In genomic region chr1:75239591-75239990, GRCm38 (mm10) we compare ENCODE assay signal across 22 mouse cellular contexts. TPM values are rescaled to one million over a fixed set of nuclear protein-coding genes. Genes with fewer than 3 reads are reported as not detected.
DNase-seq lines count a peak whose midpoint lies in the region; ATAC-seq lines count a peak whose summit lies in the region.
"Had no signal": no experiment of that assay in that cellular context is flagged by ENCODE, and none has a peak within 500 bp of the region (broad histone marks: within the 10 kb centered on the region; RNA-seq: fewer than 3 reads in every experiment).

No protein-coding gene starts in this region.

- no peaks in the 10 kb centered on the region for H3K9me3 ChIP-seq in liver, embryonic 15.5 days (replicated peaks)
- no peaks in the 10 kb centered on the region for H3K9me3 ChIP-seq in liver, embryonic 11.5 days (ENCODE audit: control insufficient read depth, low read length)
- no peaks in the 10 kb centered on the region for H3K9me3 ChIP-seq in limb, embryonic 10.5 days (replicated peaks)
- H3K9me3 ChIP-seq: G1E; hindbrain, embryonic 10.5 days; midbrain, embryonic 10.5 days had no signal

- no peak overlapping the region for H3K4me3 ChIP-seq in liver, embryonic 15.5 days (replicated peaks)
- H3K4me3 ChIP-seq in liver, embryonic 11.5 days (ENCODE audit: low read depth, low read length), result no peak overlapping the region
- H3K4me3 ChIP-seq in limb, embryonic 10.5 days, result no peak overlapping the region
- H3K4me3 ChIP-seq: hindbrain, embryonic 10.5 days; midbrain, embryonic 10.5 days had no signal

- intact Hi-C loops in heart, postnatal 25 days (cut with DNase I), result no loop called here

- DNase-seq in heart, adult 11 months, result peak; percentile 96
- no peak for DNase-seq in heart, postnatal 25 days (ENCODE audit: low spot score)
- no peak for DNase-seq in liver, embryonic 11.5 days (ENCODE audit: low spot score)
- peak; percentile 62 to 70 for DNase-seq in cerebellum, postnatal 25 days
- DNase-seq in limb, embryonic 10.5 days (ENCODE audit: low spot score), result peak; percentile 26
- DNase-seq in adipocyte (ENCODE audit: low spot score), result no peak
- no peak for DNase-seq in kidney, postnatal 36 days
- DNase-seq: adrenal gland, postnatal 36 days; forebrain, postnatal 0 days; gastrocnemius, postnatal 25 days; layer of hippocampus, postnatal 36 days; lung, postnatal 36 days; thymus, postnatal 25 days had no signal

- peaks cover 51% of the 10 kb centered on the region for H3K4me1 ChIP-seq in liver, embryonic 15.5 days (replicated peaks)
- peaks cover 4% of the 10 kb centered on the region; the same call in 1 of the 2 replicates for H3K4me1 ChIP-seq in liver, embryonic 11.5 days (replicated peaks; ENCODE audit: control insufficient read depth, insufficient read depth, low read length)
- H3K4me1 ChIP-seq in limb, embryonic 10.5 days, result peaks cover 25% of the 10 kb centered on the region

- no peaks in the 10 kb centered on the region for H3K27me3 ChIP-seq in liver, embryonic 15.5 days
- H3K27me3 ChIP-seq in liver, embryonic 11.5 days (replicated peaks; ENCODE audit: control insufficient read depth, insufficient read depth, low read length), result no peaks in the 10 kb centered on the region
- H3K27me3 ChIP-seq in limb, embryonic 10.5 days (ENCODE audit: low read depth, poor library complexity, severe bottlenecking), result no peaks in the 10 kb centered on the region

- no peak overlapping the region for H3K9ac ChIP-seq in liver, embryonic 15.5 days
- H3K9ac ChIP-seq in liver, embryonic 11.5 days (ENCODE audit: low read depth, low read length), result no peak overlapping the region
- H3K9ac ChIP-seq: forebrain, postnatal 0 days had no signal

- ATAC-seq in liver, embryonic 15.5 days (ENCODE audit: insufficient read depth), result no peak
- ATAC-seq in liver, embryonic 11.5 days (replicated peaks; ENCODE audit: low FRiP score), result no peak
- ATAC-seq: forebrain, postnatal 0 days had no signal

- H3K27ac ChIP-seq in liver, embryonic 15.5 days (replicated peaks), result peak overlapping the region; percentile 15; the same call in 1 of the 2 replicates
- H3K27ac ChIP-seq in liver, embryonic 11.5 days (ENCODE audit: low read depth, low read length), result no peak overlapping the region
- H3K27ac ChIP-seq in limb, embryonic 10.5 days, result peak overlapping the region; percentile 9; the same call in 1 of the 2 replicates
- H3K27ac ChIP-seq: hindbrain, embryonic 10.5 days; kidney, postnatal 0 days; midbrain, embryonic 10.5 days had no signal

- WGBS in liver, embryonic 15.5 days (ENCODE audit: insufficient replicate concordance), result 89% methylated on average over 10 of the region's 10 CpGs
- WGBS in liver, embryonic 11.5 days, result 89% methylated on average over 10 of the region's 10 CpGs
- 83% methylated on average over 10 of the region's 10 CpGs for WGBS in limb, embryonic 10.5 days

- H3K36me3 ChIP-seq in liver, embryonic 15.5 days (replicated peaks), result peaks cover 39% of the 10 kb centered on the region
- no peaks in the 10 kb centered on the region; the same call in 1 of the 2 replicates for H3K36me3 ChIP-seq in liver, embryonic 11.5 days (ENCODE audit: control insufficient read depth, insufficient read depth, low read length)
- peaks cover 30% of the 10 kb centered on the region for H3K36me3 ChIP-seq in limb, embryonic 10.5 days

- no peak overlapping the region for H3K4me2 ChIP-seq in liver, embryonic 15.5 days
- no peak overlapping the region for H3K4me2 ChIP-seq in liver, embryonic 11.5 days

RNA-seq across cellular contexts. Expression of gene Dnajb2, which starts 3.4 kb away (rescaled TPM):
- 100 to 1,000 TPM in 1 of 2 experiments, 10 to 100 TPM in 1; 90.4 to 100 TPM for total RNA-seq in heart, postnatal 25 days (2021)
- polyA plus RNA-seq in liver, embryonic 15.5 days (2015; fragmentation: Nextera tagmentation; extraction: Ambion mirVana), result 28.9 and 32.4 TPM in 2 replicates
- polyA plus RNA-seq in liver, embryonic 11.5 days (2014; fragmentation: Nextera tagmentation; extraction: Ambion mirVana), result 13.6 and 17.5 TPM in 2 replicates
- 23.8 and 29.9 TPM in 2 replicates for polyA plus RNA-seq in limb, embryonic 10.5 days (2016; fragmentation: Nextera tagmentation; extraction: Ambion mirVana)

RNA-seq across cellular contexts. Expression of gene A630095N17Rik, which starts 7.7 kb away (rescaled TPM):
- total RNA-seq in heart, postnatal 25 days (2021), result not detected
- not detected in 2 replicates for polyA plus RNA-seq in liver, embryonic 15.5 days (2015; fragmentation: Nextera tagmentation; extraction: Ambion mirVana)
- polyA plus RNA-seq in liver, embryonic 11.5 days (2014; fragmentation: Nextera tagmentation; extraction: Ambion mirVana), result not detected in 2 replicates
- not detected in 2 replicates for polyA plus RNA-seq in limb, embryonic 10.5 days (2016; fragmentation: Nextera tagmentation; extraction: Ambion mirVana)
- total RNA-seq: adrenal gland, postnatal 36 days; forebrain, postnatal 0 days; G1E; gastrocnemius, postnatal 25 days; layer of hippocampus, postnatal 36 days had no signal
- polyA plus RNA-seq: erythroblast, embryonic 14.5 days; G1E; hindbrain, embryonic 10.5 days; intestine, embryonic 14.5 days; limb, embryonic 11.5 days; liver, embryonic 16.5 days; midbrain, embryonic 10.5 days had no signal

RNA-seq across cellular contexts. Expression of gene Tuba4a, which starts 19.9 kb away (rescaled TPM):
- 1,000 to 10,000 TPM; 1,036 to 1,088 TPM for total RNA-seq in heart, postnatal 25 days (2021)
- 372 and 392 TPM in 2 replicates for polyA plus RNA-seq in liver, embryonic 15.5 days (2015; fragmentation: Nextera tagmentation; extraction: Ambion mirVana)
- 282 and 298 TPM in 2 replicates for polyA plus RNA-seq in liver, embryonic 11.5 days (2014; fragmentation: Nextera tagmentation; extraction: Ambion mirVana)
- 10.0 and 10.7 TPM in 2 replicates for polyA plus RNA-seq in limb, embryonic 10.5 days (2016; fragmentation: Nextera tagmentation; extraction: Ambion mirVana)

RNA-seq across cellular contexts. Expression of gene Ptprn, which starts 24.7 kb away (rescaled TPM):
- total RNA-seq in heart, postnatal 25 days (2021), result under 1 TPM; 0.86 to 0.92 TPM
- polyA plus RNA-seq in liver, embryonic 15.5 days (2015; fragmentation: Nextera tagmentation; extraction: Ambion mirVana), result 0.05 and 0.13 TPM in 2 replicates
- polyA plus RNA-seq in liver, embryonic 11.5 days (2014; fragmentation: Nextera tagmentation; extraction: Ambion mirVana), result 0.55 and 1.0 TPM in 2 replicates
- 0.11 and 0.13 TPM in 2 replicates for polyA plus RNA-seq in limb, embryonic 10.5 days (2016; fragmentation: Nextera tagmentation; extraction: Ambion mirVana)
- total RNA-seq: gastrocnemius, postnatal 25 days had no signal
- polyA plus RNA-seq: erythroblast, embryonic 14.5 days had no signal

RNA-seq across cellular contexts. Expression of gene Stk16, which starts 29.0 kb away (rescaled TPM):
- total RNA-seq in heart, postnatal 25 days (2021), result 10 to 100 TPM; 45.2 to 48.8 TPM
- 80.2 and 84.8 TPM in 2 replicates for polyA plus RNA-seq in liver, embryonic 15.5 days (2015; fragmentation: Nextera tagmentation; extraction: Ambion mirVana)
- 122 and 131 TPM in 2 replicates for polyA plus RNA-seq in liver, embryonic 11.5 days (2014; fragmentation: Nextera tagmentation; extraction: Ambion mirVana)
- polyA plus RNA-seq in limb, embryonic 10.5 days (2016; fragmentation: Nextera tagmentation; extraction: Ambion mirVana), result 146 and 149 TPM in 2 replicates

Comparison
In these comparisons a context has a peak if more than half of its experiments do, and no peak if none do; other contexts are left out.
1. DNase-seq: peak in heart, adult 11 months (single experiment), cerebellum, postnatal 25 days (2 of 2) and limb, embryonic 10.5 days (single experiment); none in heart, postnatal 25 days (single experiment), liver, embryonic 11.5 days (single experiment), adipocyte (single experiment) and kidney, postnatal 36 days (0 of 2).
2. RNA of gene Tuba4a, which starts 19.9 kb away (polyA plus RNA-seq): 372 to 392 TPM in liver, embryonic 15.5 days and 282 to 298 TPM in liver, embryonic 11.5 days; 10.0 to 10.7 TPM in limb, embryonic 10.5 days; every median in the first group is over 10 times any median in the second.